In genomic region chr5:121967520-121967919, GRCm38 (mm10) we compare ENCODE assay signal across 17 mouse cellular contexts.
A peak's percentile ranks its signal among the peaks of the same experiment; 100 is the strongest.
DNase-seq lines count a peak whose midpoint lies in the region; ATAC-seq lines count a peak whose summit lies in the region.
"Had no signal": no experiment of that assay in that cellular context is flagged by ENCODE, and none has a peak within 500 bp of the region (broad histone marks: within the 10 kb centered on the region; RNA-seq: fewer than 3 reads in every experiment).

No protein-coding gene starts in this region.

- H3K4me1 ChIP-seq in forebrain, embryonic 16.5 days (replicated peaks; ENCODE audit: control insufficient read depth, insufficient read depth, low read length) = peaks cover 46% of the 10 kb centered on the region
- peaks cover 42% of the 10 kb centered on the region for H3K4me1 ChIP-seq in forebrain, embryonic 10.5 days
- H3K4me1 ChIP-seq in heart, embryonic 12.5 days (replicated peaks) = peaks cover 32% of the 10 kb centered on the region
- H3K4me1 ChIP-seq in neural tube, embryonic 13.5 days (replicated peaks) = peaks cover 73% of the 10 kb centered on the region

- no peak overlapping the region for H3K4me2 ChIP-seq in forebrain, embryonic 16.5 days (ENCODE audit: low read length)
- H3K4me2 ChIP-seq in heart, embryonic 12.5 days = no peak overlapping the region
- H3K4me2 ChIP-seq in neural tube, embryonic 13.5 days = no peak overlapping the region
- H3K4me2 ChIP-seq: embryonic facial prominence, embryonic 13.5 days; hindbrain, embryonic 12.5 days had no signal

- H3K4me3 ChIP-seq in forebrain, embryonic 16.5 days (replicated peaks; ENCODE audit: low read length) = no peak overlapping the region
- H3K4me3 ChIP-seq in forebrain, embryonic 10.5 days = no peak overlapping the region
- no peak overlapping the region for H3K4me3 ChIP-seq in heart, embryonic 12.5 days
- H3K4me3 ChIP-seq in neural tube, embryonic 13.5 days = no peak overlapping the region
- H3K4me3 ChIP-seq: embryonic facial prominence, embryonic 13.5 days; gastrocnemius, adult 2 months; hindbrain, embryonic 12.5 days had no signal

- no peak for ATAC-seq in forebrain, embryonic 16.5 days
- ATAC-seq in heart, embryonic 12.5 days (ENCODE audit: insufficient number of reproducible peaks, low FRiP score) = no peak
- ATAC-seq in neural tube, embryonic 13.5 days (ENCODE audit: low read depth) = no peak
- ATAC-seq: activated CD4-positive, CD25-positive, alpha-beta regulatory T cell, adult 4 months; inflammation-experienced regulatory T-cells, adult 6 months; intestine, postnatal 0 days; Patski had no signal

- intact Hi-C loops in heart, postnatal 14 days (cut with DNase I) = no loop called here

- no peaks in the 10 kb centered on the region for H3K36me3 ChIP-seq in forebrain, embryonic 16.5 days (ENCODE audit: control insufficient read depth, insufficient read depth)
- H3K36me3 ChIP-seq in forebrain, embryonic 10.5 days (replicated peaks) = peaks cover 9% of the 10 kb centered on the region
- no peaks in the 10 kb centered on the region for H3K36me3 ChIP-seq in heart, embryonic 12.5 days
- no peaks in the 10 kb centered on the region for H3K36me3 ChIP-seq in neural tube, embryonic 13.5 days
- H3K36me3 ChIP-seq: embryonic facial prominence, embryonic 13.5 days; hindbrain, embryonic 12.5 days had no signal

- H3K9me3 ChIP-seq in forebrain, embryonic 16.5 days (ENCODE audit: control insufficient read depth, low read length) = no peaks in the 10 kb centered on the region
- peaks cover 7% of the 10 kb centered on the region; the same call in 1 of the 2 replicates for H3K9me3 ChIP-seq in forebrain, embryonic 10.5 days
- 0 out of 2 replicates have a peak, but pooled peaks cover 3% of the 10 kb centered on the region for H3K9me3 ChIP-seq in heart, embryonic 12.5 days (replicated peaks)
- no peaks in the 10 kb centered on the region for H3K9me3 ChIP-seq in neural tube, embryonic 13.5 days
- H3K9me3 ChIP-seq: embryonic facial prominence, embryonic 13.5 days; hindbrain, embryonic 12.5 days had no signal

- H3K27ac ChIP-seq in forebrain, embryonic 16.5 days (ENCODE audit: low read length) = peak overlapping the region; percentile 93
- no peak overlapping the region for H3K27ac ChIP-seq in forebrain, embryonic 10.5 days
- peak overlapping the region; percentile 15; the same call in 1 of the 2 replicates for H3K27ac ChIP-seq in heart, embryonic 12.5 days (ENCODE audit: poor library complexity, severe bottlenecking)
- 0 out of 2 replicates have a peak overlapping the region, but pooled peaks have one; percentile 78 for H3K27ac ChIP-seq in neural tube, embryonic 13.5 days (replicated peaks)
- H3K27ac ChIP-seq: embryonic facial prominence, embryonic 13.5 days had no signal

- WGBS in forebrain, embryonic 16.5 days = 61% methylated on average over 5 of the region's 5 CpGs
- 93% methylated on average over 5 of the region's 5 CpGs for WGBS in forebrain, embryonic 10.5 days
- WGBS in heart, embryonic 12.5 days = 77% methylated on average over 5 of the region's 5 CpGs
- 75% methylated on average over 5 of the region's 5 CpGs for WGBS in neural tube, embryonic 13.5 days

- no peak overlapping the region for H3K9ac ChIP-seq in forebrain, embryonic 16.5 days (replicated peaks; ENCODE audit: low read depth, low read length)
- H3K9ac ChIP-seq in heart, embryonic 12.5 days = no peak overlapping the region
- H3K9ac ChIP-seq in neural tube, embryonic 13.5 days = no peak overlapping the region
- H3K9ac ChIP-seq: embryonic facial prominence, embryonic 13.5 days; hindbrain, embryonic 12.5 days had no signal

- no peak for DNase-seq in forebrain, embryonic 10.5 days (ENCODE audit: extremely low spot score, low spot score)
- no peak for DNase-seq in heart, postnatal 14 days
- DNase-seq in neural tube, embryonic 10.5 days (ENCODE audit: extremely low spot score, low spot score) = no peak
- DNase-seq: cerebellum, adult 18-20 months; cerebellum, adult 9-11 months; cerebellum, postnatal 36 days; heart, postnatal 36 days had no signal

- H3K27me3 ChIP-seq in forebrain, embryonic 16.5 days (replicated peaks; ENCODE audit: control insufficient read depth, insufficient read depth, low read length) = no peaks in the 10 kb centered on the region
- H3K27me3 ChIP-seq in forebrain, embryonic 10.5 days (ENCODE audit: poor library complexity, severe bottlenecking) = 0 out of 2 replicates have a peak, but pooled peaks cover 6% of the 10 kb centered on the region
- H3K27me3 ChIP-seq in heart, embryonic 12.5 days (replicated peaks) = no peaks in the 10 kb centered on the region; the same call in 1 of the 2 replicates
- H3K27me3 ChIP-seq in neural tube, embryonic 13.5 days = no peaks in the 10 kb centered on the region; the same call in none of the 2 replicates
- H3K27me3 ChIP-seq: hindbrain, embryonic 12.5 days; Patski had no signal
